Mouse (Mus musculus): ENCODE results near the gene Atp9a.

- no peak for TF ChIP-seq POLR2A (IDR thresholded peaks at IDR 0.05; ENCODE audit: extremely low read depth, insufficient read depth, low read length)
- no peak for TF ChIP-seq CTCF (IDR thresholded peaks at IDR 0.05; ENCODE audit: extremely low read depth, insufficient read depth, low read length)
Measured at GRCm38 (mm10) chr2:168633301-168633816, 108.8 kb downstream of the Atp9a start.
